Mouse (Mus musculus) adrenal gland (tissue): ENCODE measurements around the gene Rcor1.
"Not testable (repeated sequence)": the region's sequence is repeated elsewhere in the genome, so short reads cannot be mapped to it uniquely, and the experiment has no call there.

Experiments
- intact Hi-C: fragments of 180-260 bp; cut with DNase I; formaldehyde crosslinking; loops from one replicate; pipeline ENCODE4 v1.15.1; 2025

The Rcor1 gene

GRCm38 (mm10) chr12:111065330-111065729 lies 26.2 kb downstream of the Rcor1 start:
- intact Hi-C loops = no loop called here

DNA sequence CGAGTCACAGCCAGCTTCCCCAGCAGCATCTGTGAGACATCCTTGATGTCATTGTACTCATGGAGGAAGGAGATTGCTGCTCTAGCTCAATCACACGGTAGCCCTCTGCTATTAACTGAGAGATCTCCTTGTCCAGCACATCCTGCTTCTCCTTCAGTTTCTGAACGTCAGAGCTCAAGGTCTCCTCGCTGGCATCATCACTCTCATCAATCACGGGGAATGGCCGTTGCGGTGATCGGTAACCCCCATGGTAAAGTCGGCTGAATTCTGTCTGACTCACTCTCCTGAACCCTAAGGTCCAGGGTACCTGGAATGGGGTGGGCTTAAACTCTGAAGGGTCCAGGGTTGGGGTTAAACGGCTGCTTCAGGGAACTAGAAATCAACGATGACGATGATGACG lies 28.7 kb downstream of the Rcor1 start:
- intact Hi-C loops = no loop called here

DNA sequence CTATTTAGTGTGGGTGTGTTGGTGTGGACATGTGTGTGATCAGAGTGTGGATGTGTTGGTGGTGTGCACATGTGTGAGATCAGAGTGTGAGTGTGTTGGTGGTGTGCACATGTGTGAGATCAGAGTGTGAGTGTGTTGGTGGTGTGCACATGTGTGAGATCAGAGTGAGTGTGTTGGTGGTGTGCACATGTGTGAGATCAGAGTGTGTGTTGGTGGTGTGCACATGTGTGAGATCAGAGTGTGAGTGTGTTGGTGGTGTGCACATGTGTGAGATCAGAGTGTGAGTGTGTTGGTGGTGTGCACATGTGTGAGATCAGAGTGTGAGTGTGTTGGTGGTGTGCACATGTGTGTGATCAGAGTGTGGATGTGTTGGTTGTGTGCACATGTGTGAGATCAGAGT lies 30.1 kb downstream of the Rcor1 start:
- intact Hi-C loops = not testable (repeated sequence)

GRCm38 (mm10) chr12:111071009-111071408 lies 31.9 kb downstream of the Rcor1 start:
- intact Hi-C loops = no loop called here

DNA sequence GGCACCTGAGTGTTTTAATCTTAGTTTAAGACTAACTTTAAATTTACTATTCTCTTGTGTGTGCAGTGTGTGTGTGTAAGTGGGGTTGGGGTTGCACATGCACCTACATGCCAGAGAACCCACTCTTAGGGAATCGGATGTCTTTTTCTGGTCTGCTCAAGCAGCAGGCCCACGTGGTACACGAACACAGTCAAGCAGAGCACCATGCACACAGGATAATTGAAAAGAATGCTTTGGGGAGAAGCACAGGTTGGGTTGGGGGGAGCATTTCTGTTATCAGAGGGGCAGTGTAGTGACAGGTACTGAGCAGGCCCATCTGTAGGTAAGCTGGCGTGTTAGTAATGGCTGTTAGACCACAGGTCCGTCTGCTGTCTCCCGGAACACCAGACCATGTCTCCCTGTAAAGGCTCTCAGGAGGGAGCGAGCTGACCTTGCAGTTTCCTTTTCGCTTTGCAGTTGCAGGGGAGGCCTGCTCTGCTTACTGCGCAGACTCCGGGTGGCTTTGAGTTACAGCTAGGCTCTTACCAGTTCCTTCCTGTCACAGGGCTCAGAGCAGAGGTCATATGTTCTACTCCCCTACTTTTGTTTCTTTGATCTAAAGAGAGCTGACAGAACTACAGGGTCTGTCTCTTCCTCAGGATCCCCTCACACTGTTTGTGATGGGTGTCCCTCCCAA lies 32.5 kb downstream of the Rcor1 start:
- intact Hi-C loops = no loop called here

- intact Hi-C loops = no loop called here
Observed at GRCm38 (mm10) chr12:111076385-111076965, 37.3 kb downstream of the Rcor1 start.

DNA sequence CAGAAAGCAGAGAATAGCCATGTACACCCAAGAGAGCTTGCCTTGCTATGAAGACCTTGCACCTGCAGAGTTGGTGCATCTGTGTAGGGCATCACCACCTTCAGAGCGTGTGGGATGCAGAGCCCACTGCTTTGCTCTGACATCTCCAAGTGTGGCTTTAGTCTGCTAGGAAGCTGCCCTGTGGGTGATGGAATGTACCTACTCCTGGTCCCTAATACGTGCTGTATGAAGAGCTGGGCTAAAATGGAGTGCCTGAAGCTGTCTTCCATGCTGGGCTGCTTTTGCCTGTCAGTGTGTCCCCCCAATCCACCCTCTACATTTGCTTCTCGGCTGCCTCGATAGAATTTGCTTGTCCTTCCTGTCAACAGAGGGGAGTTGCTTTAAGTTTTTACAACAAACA lies 46.4 kb downstream of the Rcor1 start:
- intact Hi-C loops = no loop called here

DNA sequence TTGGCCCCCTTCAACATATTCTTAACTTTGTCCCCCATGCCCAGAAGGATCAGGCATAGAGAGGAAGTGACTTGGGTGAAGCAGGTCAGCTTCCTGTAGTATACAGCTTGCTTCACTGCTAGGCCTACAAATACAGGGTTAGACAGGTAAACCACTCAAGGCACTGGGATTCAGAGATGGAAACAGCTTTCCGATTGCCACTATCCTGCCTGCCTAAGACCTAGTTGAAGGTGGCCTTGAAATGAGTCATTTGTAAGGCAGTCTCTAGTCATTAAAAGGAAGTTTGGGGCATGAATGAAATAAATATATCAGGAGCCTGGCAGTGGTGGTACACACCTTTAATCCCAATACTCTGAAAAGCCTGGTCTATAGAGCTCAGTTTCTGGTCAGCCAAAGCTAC lies 47.9 kb downstream of the Rcor1 start:
- intact Hi-C loops = no loop called here

DNA sequence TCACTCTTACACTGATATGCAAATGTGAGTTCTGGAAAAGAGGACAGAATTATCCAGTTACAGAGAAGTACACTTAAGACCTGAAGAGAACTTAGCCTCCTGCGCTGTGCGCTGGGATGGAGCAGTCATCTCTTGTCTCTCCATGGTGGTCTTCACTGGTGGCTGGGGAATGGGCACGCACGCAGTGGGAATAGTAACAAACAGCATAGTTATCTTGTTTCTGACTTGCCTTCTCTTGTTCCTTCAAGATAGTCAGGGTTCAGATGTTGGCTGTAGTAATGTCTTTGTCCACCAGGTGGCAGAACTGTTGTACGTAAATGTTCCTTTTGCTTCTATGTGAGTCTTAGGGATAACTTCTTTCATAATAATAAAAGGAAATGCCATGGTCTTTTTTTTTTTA lies 49.0 kb downstream of the Rcor1 start:
- intact Hi-C loops = no loop called here

DNA sequence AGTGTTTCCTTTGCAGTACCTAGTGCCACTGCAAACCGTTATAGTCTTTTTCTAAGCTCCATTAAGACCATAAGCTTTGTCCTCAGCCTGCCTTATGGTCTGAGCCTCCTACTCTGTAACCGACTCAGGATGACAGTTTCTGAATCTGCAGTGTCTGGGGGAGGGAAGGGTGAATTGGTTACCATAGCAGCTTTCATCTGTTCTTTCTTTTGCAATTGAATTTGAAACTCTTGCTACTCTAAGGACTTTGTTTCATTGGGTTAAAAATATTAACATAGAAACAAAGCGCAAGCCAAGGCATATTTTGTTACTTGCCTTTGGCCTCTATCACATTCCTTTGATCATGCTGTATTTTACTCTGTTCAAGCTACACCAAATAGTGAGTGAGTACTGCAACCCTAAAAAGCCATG lies 49.6 kb downstream of the Rcor1 start:
- intact Hi-C loops = no loop called here

DNA sequence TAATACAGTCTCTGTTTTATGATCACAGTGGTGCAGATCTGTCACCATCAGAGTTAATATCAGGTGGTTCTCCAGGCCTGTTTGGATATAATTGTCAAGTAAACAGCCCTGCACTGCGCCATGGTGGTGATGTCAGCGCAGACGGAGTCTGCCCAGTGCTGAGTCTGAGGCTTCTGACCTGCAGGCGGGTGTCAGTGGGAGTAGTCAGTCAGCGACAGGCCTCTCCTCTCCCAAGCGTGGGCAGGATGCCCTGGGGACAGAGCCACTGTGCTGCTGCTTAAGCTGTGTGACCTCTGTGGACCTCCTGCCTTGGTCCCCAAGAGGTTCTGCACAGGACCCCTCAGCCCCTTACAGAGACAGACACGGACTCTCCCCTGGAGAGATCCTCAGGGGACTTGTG lies 50.0 kb downstream of the Rcor1 start:
- intact Hi-C loops = no loop called here

DNA sequence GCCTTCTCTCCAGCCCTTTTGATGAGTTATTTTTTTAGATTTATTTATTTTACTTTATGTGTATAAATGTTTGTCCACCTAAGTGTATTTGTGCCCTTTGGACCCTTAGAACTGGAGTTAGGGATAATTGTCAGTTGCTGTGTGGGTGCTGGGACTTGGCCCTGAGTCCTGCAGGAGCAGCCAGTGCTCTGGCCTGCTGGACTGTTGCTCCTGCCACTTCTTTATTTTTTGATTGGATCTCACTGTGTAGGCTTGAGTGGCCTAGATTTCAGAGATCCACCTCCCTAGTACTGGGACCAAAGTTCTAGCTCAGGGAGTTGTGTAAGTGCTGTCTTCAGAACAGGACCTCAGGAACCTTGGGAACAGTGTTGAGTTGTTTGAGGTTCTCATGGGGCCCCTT lies 51.6 kb downstream of the Rcor1 start:
- intact Hi-C loops = loop anchor here (5.0 kb wide), 1 partner anchor 36 kb away; no protein-coding TSS in a partner anchor

- intact Hi-C loops = loop anchor here (5.0 kb wide), 1 partner anchor 35 kb away; no protein-coding TSS in a partner anchor
Observed at GRCm38 (mm10) chr12:111091981-111092380, 52.8 kb downstream of the Rcor1 start.

- intact Hi-C loops = loop anchor here (5.0 kb wide), 1 partner anchor 33 kb away; no protein-coding TSS in a partner anchor
Observed at GRCm38 (mm10) chr12:111094073-111094472, 54.9 kb downstream of the Rcor1 start.

- intact Hi-C loops = no loop called here
Observed at GRCm38 (mm10) chr12:111095086-111095485, 55.9 kb downstream of the Rcor1 start.

DNA sequence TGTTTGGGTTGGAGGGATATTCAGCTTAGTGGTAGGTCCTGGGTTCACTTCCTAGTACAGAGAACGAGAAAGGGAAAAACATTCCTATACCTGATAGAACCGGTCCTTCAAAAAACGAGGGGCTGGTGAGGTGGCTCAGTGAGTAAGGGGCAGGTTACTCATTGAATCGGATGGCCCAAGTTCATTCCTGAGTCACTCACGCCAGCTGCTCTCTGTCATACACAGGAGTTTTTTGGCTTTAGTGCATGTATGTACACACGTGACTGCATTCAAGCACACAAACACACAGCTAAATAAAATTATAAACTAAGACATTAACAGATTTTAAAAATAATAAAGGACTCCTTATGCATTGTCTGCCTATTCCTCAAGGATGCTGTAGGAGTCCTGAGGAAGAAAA lies 57.1 kb downstream of the Rcor1 start:
- intact Hi-C loops = no loop called here

DNA sequence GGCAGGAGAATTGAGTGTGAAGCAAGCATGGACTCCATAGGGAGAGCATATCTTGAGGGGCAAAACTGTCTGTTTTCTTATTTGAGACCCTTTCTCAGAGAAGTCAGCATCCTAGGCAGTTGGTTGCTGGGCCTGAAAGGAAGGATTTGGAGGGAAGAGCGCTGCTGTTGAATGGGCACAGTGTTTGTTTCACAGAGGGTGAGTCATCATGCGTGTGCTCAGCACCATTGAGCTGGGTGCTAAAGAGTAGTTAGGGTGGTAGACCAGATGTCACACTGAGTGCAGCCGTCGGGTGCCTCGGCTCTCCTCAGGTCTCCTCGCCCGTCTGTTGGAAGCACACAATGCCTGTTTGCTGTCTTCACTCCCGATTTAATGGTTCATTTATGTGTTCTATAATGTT lies 57.9 kb downstream of the Rcor1 start:
- intact Hi-C loops = no loop called here

GRCm38 (mm10) chr12:111111176-111111575 lies 72.0 kb downstream of the Rcor1 start:
- intact Hi-C loops = no loop called here

- intact Hi-C loops = no loop called here
Observed at GRCm38 (mm10) chr12:111114593-111114992, 75.4 kb downstream of the Rcor1 start.

- intact Hi-C loops = no loop called here
Observed at GRCm38 (mm10) chr12:111119506-111120085, 80.4 kb downstream of the Rcor1 start.

GRCm38 (mm10) chr12:111120976-111121645 lies 82.0 kb downstream of the Rcor1 start:
- intact Hi-C loops = no loop called here

DNA sequence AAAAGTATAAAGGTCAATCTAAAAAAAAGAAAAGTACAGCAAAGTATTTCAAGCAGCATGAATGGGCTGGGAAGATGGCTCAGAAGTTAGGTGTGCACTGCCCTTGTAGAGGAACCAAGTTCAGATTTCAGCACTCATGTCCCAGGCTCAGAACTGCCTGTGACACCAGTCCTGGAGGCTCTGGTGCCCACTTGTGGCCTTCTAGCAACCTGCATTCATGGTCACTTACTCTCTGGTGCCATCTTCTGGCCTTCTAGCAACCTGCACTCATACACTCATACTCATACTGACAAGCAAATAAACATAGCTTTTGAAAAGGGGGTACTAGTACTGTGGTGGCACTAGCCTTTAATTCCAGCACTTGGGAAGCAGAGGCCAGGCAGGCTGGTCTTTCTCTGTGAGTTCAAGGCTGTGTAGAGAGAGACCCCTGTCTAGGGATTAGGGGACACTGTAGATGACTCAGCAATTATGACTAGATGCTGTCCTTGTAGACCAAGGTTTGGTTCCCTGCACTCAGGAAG lies 83.2 kb downstream of the Rcor1 start:
- intact Hi-C loops = no loop called here
